Mouse (Mus musculus) heart, postnatal 36 days (tissue): Measurements from ENCODE around the gene Csad. TPM values are rescaled to one million over a fixed set of nuclear protein-coding genes. Genes with fewer than 3 reads are reported as not detected.
"Not testable (repeated sequence)": the region's sequence is repeated elsewhere in the genome, so short reads cannot be mapped to it uniquely, and the experiment has no call there.

Experiments used
- DNase-seq, 2 experiments: peaks; one replicate each; pipeline ENCODE4 v3.0.0; 2021 to 2022
- intact Hi-C: fragments of 180-260 bp; cut with DNase I; formaldehyde crosslinking; loops from one replicate; pipeline ENCODE4 v1.15.1; 2025
- total RNA-seq, 2 experiments: library from RNA; stranded (reverse); gene quantifications; 2 replicates each; pipeline ENCODE4 v1.2.3; 2021

Csad gene
- total RNA-seq, 2 experiments from 2014 or later: 15.8 to 16.2 TPM

GRCm38 (mm10) chr15:102238543-102239259, 34.2 kb upstream of the Csad start:
- intact Hi-C loops: loop anchor here (1.0 kb wide), 2 partner anchors 41 to 78 kb away; partner anchors contain the start of gene Mfsd5
- DNase-seq: no peak

GRCm38 (mm10) chr15:102235371-102236027, 31.0 kb upstream of the Csad start:
- peak; percentile 38 to 42 for DNase-seq
- intact Hi-C loops: no loop called here

GRCm38 (mm10) chr15:102233896-102234295, 29.4 kb upstream of the Csad start:
- intact Hi-C loops: no loop called here
- DNase-seq: no peak

- intact Hi-C loops: no loop called here
- DNase-seq: no peak
Observed at GRCm38 (mm10) chr15:102232764-102233163, 28.2 kb upstream of the Csad start.

GRCm38 (mm10) chr15:102231748-102232147, 27.2 kb upstream of the Csad start, which contains the start of gene Itgb7:
Gene Itgb7, minus strand, starts transcription at chr15:102231944.
- DNase-seq: no peak
- intact Hi-C loops: no loop called here

- intact Hi-C loops: no loop called here
- DNase-seq: no peak
Observed at GRCm38 (mm10) chr15:102230408-102231321, 26.1 kb upstream of the Csad start.

- intact Hi-C loops: not testable (repeated sequence)
Observed at GRCm38 (mm10) chr15:102225619-102226018, 21.1 kb upstream of the Csad start.

GRCm38 (mm10) chr15:102224992-102225617, 20.6 kb upstream of the Csad start:
- intact Hi-C loops: loop anchor here (1.0 to 5.0 kb wide), 2 partner anchors 47 to 238 kb away; no protein-coding TSS in a partner anchor
- DNase-seq: no peak

More at GRCm38 (mm10) chr15:102225619-102226018, 21.1 kb upstream of the Csad start:
- DNase-seq: not testable (repeated sequence)

- peak; percentile 85 for DNase-seq
- intact Hi-C loops: loop anchor here (1.0 to 5.0 kb wide), 2 partner anchors 46 to 237 kb away; no protein-coding TSS in a partner anchor
Observed at GRCm38 (mm10) chr15:102224186-102224991, 19.9 kb upstream of the Csad start.

- intact Hi-C loops: loop anchor here (5.0 kb wide), 1 partner anchor 235 kb away; no protein-coding TSS in a partner anchor
- DNase-seq: no peak
Observed at GRCm38 (mm10) chr15:102222386-102222785, 17.9 kb upstream of the Csad start.

GRCm38 (mm10) chr15:102217325-102217724, 12.8 kb upstream of the Csad start:
- intact Hi-C loops: no loop called here
- no peak for DNase-seq

- intact Hi-C loops: no loop called here
- no peak for DNase-seq
Observed at GRCm38 (mm10) chr15:102216459-102217228, 12.1 kb upstream of the Csad start.

- DNase-seq: no peak
- intact Hi-C loops: no loop called here
Observed at GRCm38 (mm10) chr15:102215624-102216023, 11.1 kb upstream of the Csad start.

GRCm38 (mm10) chr15:102214132-102214531, 9.6 kb upstream of the Csad start:
- no peak for DNase-seq

GRCm38 (mm10) chr15:102211895-102212294, 7.4 kb upstream of the Csad start:
- no peak for DNase-seq
- intact Hi-C loops: no loop called here

More at GRCm38 (mm10) chr15:102214132-102214531, 9.6 kb upstream of the Csad start:
- intact Hi-C loops: no loop called here

GRCm38 (mm10) chr15:102210816-102211215, 6.3 kb upstream of the Csad start:
- DNase-seq: no peak
- intact Hi-C loops: no loop called here

- DNase-seq: no peak
- intact Hi-C loops: no loop called here
Observed at GRCm38 (mm10) chr15:102209114-102209513, 4.6 kb upstream of the Csad start.

GRCm38 (mm10) chr15:102208092-102208561, 3.6 kb upstream of the Csad start:
- intact Hi-C loops: no loop called here
- DNase-seq: no peak
